8 mouse cellular contexts compared by ENCODE assay signal in the genomic region with DNA sequence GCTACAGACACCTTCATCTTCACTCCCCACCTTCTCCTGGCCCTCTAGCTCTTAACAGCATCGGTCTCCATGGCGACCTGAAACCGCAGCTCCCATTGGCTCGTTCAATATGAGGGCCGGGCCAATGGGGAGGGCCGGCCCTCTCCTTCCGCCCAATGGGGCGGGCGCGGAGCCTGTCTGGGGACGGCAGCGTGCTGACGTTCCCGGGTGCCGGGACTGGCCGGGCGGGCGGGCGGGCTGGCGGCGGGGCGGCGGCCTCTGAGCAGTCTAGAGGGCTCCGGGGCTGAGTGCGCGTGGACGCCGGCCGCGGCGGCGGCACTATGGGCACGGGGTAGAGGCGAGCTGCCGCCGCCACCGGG. TPM values are rescaled to one million over a fixed set of nuclear protein-coding genes. Genes with fewer than 3 reads are reported as not detected.
A peak's percentile ranks its signal among the peaks of the same experiment; 100 is the strongest.
DNase-seq lines count a peak whose midpoint lies in the region; ATAC-seq and TF ChIP-seq lines count a peak whose summit lies in the region.

Gene Ccdc148, minus strand, starts transcription at position 79 of the 359 bp plus-strand sequence.
Gene Pkp4, plus strand, starts transcription at position 246 of the 359 bp plus-strand sequence.

- TF ChIP-seq EP300 in heart, postnatal 0 days (IDR thresholded peaks at IDR 0.05; ENCODE audit: low read depth), result no peak
- no peak for TF ChIP-seq EP300 in liver, embryonic 14.5 days (IDR thresholded peaks at IDR 0.05; ENCODE audit: low read depth)

- peak; percentile 72 to 83 for DNase-seq in CD8-positive naive resting alpha-beta T cell, adult 2 months (ENCODE audit: low read depth in 2 of 2, low spot score in 2 of 2)
- DNase-seq in c-Kit-positive CD71-positive TER-119-negative erythroid progenitor cells, embryonic 14.5 days (ENCODE audit: low read depth), result peak; percentile 90
- DNase-seq in heart, postnatal 0 days (ENCODE audit: low spot score), result peak; percentile 96
- peak; percentile 96 to 97 for DNase-seq in kidney, postnatal 36 days
- DNase-seq in liver, embryonic 14.5 days (ENCODE audit: low read depth in 3 of 3, low spot score in 3 of 3), result peak; percentile 81 to 87 (median 85)
- DNase-seq in neural tube, embryonic 10.5 days (ENCODE audit: extremely low spot score, low spot score), result peak; percentile 90

- WGBS in forebrain, embryonic 13.5 days, result 1% methylated on average over 30 of the region's 37 CpGs
- 1% methylated on average over 27 of the region's 37 CpGs for WGBS in heart, postnatal 0 days
- WGBS in liver, embryonic 14.5 days (ENCODE audit: insufficient replicate concordance), result 0% methylated on average over 32 of the region's 37 CpGs
- 1% methylated on average over 37 of the region's 37 CpGs for WGBS in stomach, embryonic 15.5 days

- no peak for TF ChIP-seq CTCF in heart, postnatal 0 days (IDR thresholded peaks at IDR 0.05; ENCODE audit: low read depth)
- TF ChIP-seq CTCF in liver, embryonic 14.5 days (IDR thresholded peaks at IDR 0.05; ENCODE audit: low read depth), result no peak

- H3K4me2 ChIP-seq in forebrain, embryonic 13.5 days, result peak within 1 kb of the TSS; percentile 83
- peak within 1 kb of the TSS; percentile 92 for H3K4me2 ChIP-seq in heart, postnatal 0 days (ENCODE audit: low read depth, low read length)
- H3K4me2 ChIP-seq in liver, embryonic 14.5 days (ENCODE audit: low read depth), result peak within 1 kb of the TSS; percentile 91
- H3K4me2 ChIP-seq in stomach, embryonic 15.5 days, result peak within 1 kb of the TSS; percentile 94

- H3K9me3 ChIP-seq in forebrain, embryonic 13.5 days (replicated peaks), result no peaks in the 10 kb centered on the region
- no peaks in the 10 kb centered on the region for H3K9me3 ChIP-seq in heart, postnatal 0 days (replicated peaks; ENCODE audit: control insufficient read depth, low read length)
- no peaks in the 10 kb centered on the region for H3K9me3 ChIP-seq in liver, embryonic 14.5 days (ENCODE audit: control insufficient read depth, low read length)
- no peaks in the 10 kb centered on the region for H3K9me3 ChIP-seq in stomach, embryonic 15.5 days

- peak; percentile 99 for ATAC-seq in forebrain, embryonic 13.5 days
- peak; percentile 94 for ATAC-seq in heart, postnatal 0 days (ENCODE audit: insufficient read depth, low read depth)
- ATAC-seq in liver, embryonic 14.5 days (ENCODE audit: insufficient read depth), result peak; percentile 94
- peak; percentile 98 for ATAC-seq in stomach, embryonic 15.5 days (ENCODE audit: insufficient read depth, low FRiP score, low read depth)

- H3K9ac ChIP-seq in forebrain, embryonic 13.5 days, result peak within 1 kb of the TSS; percentile 85
- peak within 1 kb of the TSS; percentile 97 for H3K9ac ChIP-seq in heart, postnatal 0 days (replicated peaks; ENCODE audit: low read depth, low read length)
- H3K9ac ChIP-seq in liver, embryonic 14.5 days (replicated peaks), result peak within 1 kb of the TSS; percentile 76
- peak within 1 kb of the TSS; percentile 82 for H3K9ac ChIP-seq in stomach, embryonic 15.5 days

- peak within 1 kb of the TSS; percentile 89 for H3K27ac ChIP-seq in forebrain, embryonic 13.5 days
- H3K27ac ChIP-seq in heart, postnatal 0 days (ENCODE audit: low read depth), result peak within 1 kb of the TSS; percentile 97
- H3K27ac ChIP-seq in liver, embryonic 14.5 days, result no peak within 1 kb of the TSS
- peak within 1 kb of the TSS; percentile 81 for H3K27ac ChIP-seq in stomach, embryonic 15.5 days

- no peaks in the 10 kb centered on the region for H3K36me3 ChIP-seq in forebrain, embryonic 13.5 days (ENCODE audit: poor library complexity, severe bottlenecking)
- no peaks in the 10 kb centered on the region for H3K36me3 ChIP-seq in heart, postnatal 0 days (replicated peaks; ENCODE audit: control insufficient read depth, insufficient read depth, low read length)
- H3K36me3 ChIP-seq in liver, embryonic 14.5 days (replicated peaks; ENCODE audit: control insufficient read depth, insufficient read depth, low read depth), result no peaks in the 10 kb centered on the region
- no peaks in the 10 kb centered on the region for H3K36me3 ChIP-seq in stomach, embryonic 15.5 days

- peaks cover 22% of the 10 kb centered on the region for H3K4me1 ChIP-seq in forebrain, embryonic 13.5 days
- H3K4me1 ChIP-seq in heart, postnatal 0 days (ENCODE audit: control insufficient read depth, insufficient read depth), result peaks cover 16% of the 10 kb centered on the region
- peaks cover 0 to 10% of the 10 kb centered on the region in 2 experiments; a peak in 2 of 4 replicates for H3K4me1 ChIP-seq in liver, embryonic 14.5 days (replicated peaks; ENCODE audit: control insufficient read depth in 2 of 2, insufficient read depth in 2 of 2, low read length in 1 of 2)
- H3K4me1 ChIP-seq in stomach, embryonic 15.5 days, result peaks cover 7% of the 10 kb centered on the region; the same call in 1 of the 2 replicates

- H3K27me3 ChIP-seq in forebrain, embryonic 13.5 days, result no peaks in the 10 kb centered on the region
- no peaks in the 10 kb centered on the region for H3K27me3 ChIP-seq in heart, postnatal 0 days (ENCODE audit: control insufficient read depth, insufficient read depth, low read length)
- H3K27me3 ChIP-seq in liver, embryonic 14.5 days (ENCODE audit: control insufficient read depth, insufficient read depth, low read length), result peaks cover 4% of the 10 kb centered on the region; the same call in 1 of the 2 replicates
- no peaks in the 10 kb centered on the region for H3K27me3 ChIP-seq in stomach, embryonic 15.5 days (replicated peaks)

- H3K4me3 ChIP-seq in forebrain, embryonic 13.5 days, result peak within 1 kb of the TSS; percentile 91
- peak within 1 kb of the TSS; percentile 98 for H3K4me3 ChIP-seq in heart, postnatal 0 days (ENCODE audit: low read depth, low read length)
- peak within 1 kb of the TSS; percentile 82 for H3K4me3 ChIP-seq in liver, embryonic 14.5 days (ENCODE audit: insufficient read depth in 1 of 2, low read depth in 2 of 2, low read length in 2 of 2)
- H3K4me3 ChIP-seq in stomach, embryonic 15.5 days (replicated peaks), result peak within 1 kb of the TSS; percentile 77

RNA-seq across cellular contexts. Expression of gene Ccdc148, which starts in this region (rescaled TPM):
- polyA plus RNA-seq in forebrain, embryonic 13.5 days (2015; fragmentation: Nextera tagmentation; extraction: Ambion mirVana), result 3.0 and 3.2 TPM in 2 replicates
- total RNA-seq in heart, postnatal 0 days (2014; rRNA removed; ENCODE audit: low replicate concordance), result 0.46 and 1.3 TPM in 2 replicates
- polyA plus RNA-seq in heart, postnatal 0 days (2015; fragmentation: Nextera tagmentation; extraction: Ambion mirVana), result 0.56 and 0.69 TPM in 2 replicates
- polyA plus RNA-seq in liver, embryonic 14.5 days (2012; rRNA removed), result 0.10 and 0.26 TPM in 2 replicates
- polyA plus RNA-seq in liver, embryonic 14.5 days (2014; fragmentation: Nextera tagmentation; extraction: Ambion mirVana), result 0.19 and 0.20 TPM in 2 replicates
- 0.89 and 1.3 TPM in 2 replicates for polyA plus RNA-seq in stomach, embryonic 15.5 days (2015; fragmentation: Nextera tagmentation; extraction: Ambion mirVana)

RNA-seq across cellular contexts. Expression of gene Pkp4, which starts in this region (rescaled TPM):
- polyA plus RNA-seq in forebrain, embryonic 13.5 days (2015; fragmentation: Nextera tagmentation; extraction: Ambion mirVana), result 19.7 and 22.3 TPM in 2 replicates
- 152 and 232 TPM in 2 replicates for total RNA-seq in heart, postnatal 0 days (2014; rRNA removed; ENCODE audit: low replicate concordance)
- 30.9 and 36.1 TPM in 2 replicates for polyA plus RNA-seq in heart, postnatal 0 days (2015; fragmentation: Nextera tagmentation; extraction: Ambion mirVana)
- polyA plus RNA-seq in liver, embryonic 14.5 days (2012; rRNA removed), result 8.8 and 8.9 TPM in 2 replicates
- 5.2 and 5.3 TPM in 2 replicates for polyA plus RNA-seq in liver, embryonic 14.5 days (2014; fragmentation: Nextera tagmentation; extraction: Ambion mirVana)
- polyA plus RNA-seq in stomach, embryonic 15.5 days (2015; fragmentation: Nextera tagmentation; extraction: Ambion mirVana), result 27.2 and 30.4 TPM in 2 replicates
